Mouse (Mus musculus): Measurements from ENCODE around the gene Ctrc.

DNA sequence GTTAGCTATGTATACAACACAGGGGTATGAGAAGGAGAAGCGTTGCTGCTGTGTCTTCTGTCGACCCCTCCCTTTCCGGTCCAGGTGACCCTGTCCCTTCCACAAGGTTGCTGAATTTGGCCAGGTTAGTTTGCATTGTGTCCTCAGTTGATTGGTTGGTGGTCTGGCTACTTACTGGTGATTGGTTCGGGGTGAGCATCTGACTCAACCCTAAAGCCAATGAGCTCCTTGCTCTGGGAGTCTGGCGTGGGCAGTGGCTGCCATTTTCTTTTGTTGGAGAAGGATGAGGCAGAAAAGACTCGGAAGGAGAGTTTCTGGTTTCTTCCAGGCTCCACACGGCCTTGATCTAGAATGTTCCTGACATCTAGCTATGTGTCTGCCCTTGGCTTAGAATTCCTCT lies 26.8 kb downstream of the Ctrc start:
- TF ChIP-seq TCF12 (IDR thresholded peaks at IDR 0.05; ENCODE audit: insufficient read depth, poor library complexity, severe bottlenecking) (no peak), MAX (IDR thresholded peaks at IDR 0.05; ENCODE audit: low read depth) (no peak), POLR2A (IDR thresholded peaks at IDR 0.05; ENCODE audit: insufficient read length, low read depth) (no peak)

Data from myocyte (in vitro differentiated cells).